Mouse (Mus musculus) CD4-positive, CD25-positive, alpha-beta regulatory T cell (primary cell): ENCODE measurements around the gene Aig1. TPM values are rescaled to one million over a fixed set of nuclear protein-coding genes. Genes with fewer than 3 reads are reported as not detected.

ENCODE experiments used
- polyA plus RNA-seq: library from polyadenylated mRNA; unstranded; fragments of 100-300 nt; shearing (Covaris generic); gene quantifications from one replicate; pipeline ENCODE4 v1.2.1, GENCODE M21; 2017

The Aig1 gene
- 56.2 TPM for polyA plus RNA-seq

GRCm38 (mm10) chr10:13868371-13869321, at the start of gene Aig1:
TSS of gene Aig1 (minus strand) at chr10:13868980.

Other genes starting within 250 kb of the Aig1 start
- gene Hivep2, start 97.1 kb upstream of the Aig1 start, polyA plus RNA-seq, result 51.1 TPM